In genomic region chr16:17209981-17210838, GRCm38 (mm10) we compare ENCODE assay signal across 8 mouse cellular contexts. TPM values are rescaled to one million over a fixed set of nuclear protein-coding genes. Genes with fewer than 3 reads are reported as not detected.
DNase-seq lines count a peak whose midpoint lies in the region; ATAC-seq and TF ChIP-seq lines count a peak whose summit lies in the region.

No protein-coding gene starts in this region.

- no peaks in the 10 kb centered on the region for H3K27me3 ChIP-seq in ES-Bruce4 (ENCODE audit: control insufficient read depth, insufficient read depth, low read length, poor library complexity, severe bottlenecking)
- peaks cover 50% of the 10 kb centered on the region for H3K27me3 ChIP-seq in lung, embryonic 15.5 days

- peak; percentile 86 for DNase-seq in cerebellum, adult 8-10 months
- peak; percentile 89 for DNase-seq in forelimb bud, embryonic 11.5 days (ENCODE audit: low read depth, low spot score)
- peak; percentile 85 for DNase-seq in layer of hippocampus, adult 9-10 months (ENCODE audit: low spot score)
- peak; percentile 83 to 85 for DNase-seq in thymus, adult 18-20 months

- H3K36me3 ChIP-seq in ES-Bruce4 (ENCODE audit: control insufficient read depth, insufficient read depth, low read length, poor library complexity, severe bottlenecking) = no peaks in the 10 kb centered on the region
- H3K36me3 ChIP-seq in lung, embryonic 15.5 days = no peaks in the 10 kb centered on the region

- peak overlapping the region; percentile 99 for H3K4me2 ChIP-seq in lung, embryonic 15.5 days

- peak overlapping the region; percentile 69 for H3K4me3 ChIP-seq in ES-Bruce4 (ENCODE audit: low read depth, low read length)
- peak overlapping the region; percentile 51 for H3K4me3 ChIP-seq in lung, embryonic 15.5 days
- peak overlapping the region; percentile 51 for H3K4me3 ChIP-seq in olfactory bulb, adult 2 months (ENCODE audit: insufficient read depth, low read depth, low read length)

- no peaks in the 10 kb centered on the region for H3K4me1 ChIP-seq in ES-Bruce4 (ENCODE audit: control insufficient read depth, insufficient read depth, low read length)
- H3K4me1 ChIP-seq in lung, embryonic 15.5 days = peaks cover 20% of the 10 kb centered on the region
- H3K4me1 ChIP-seq in olfactory bulb, adult 2 months (ENCODE audit: control insufficient read depth, insufficient read depth, low read length) = peaks cover 23% of the 10 kb centered on the region

- 7% methylated on average over 48 of the region's 48 CpGs for WGBS in lung, embryonic 15.5 days
- 10% methylated on average over 48 of the region's 48 CpGs for WGBS in olfactory bulb, adult 2 months

- no peak overlapping the region for H3K27ac ChIP-seq in ES-Bruce4 (ENCODE audit: insufficient read depth, low read length)
- H3K27ac ChIP-seq in lung, embryonic 15.5 days = peak overlapping the region; percentile 12; the same call in 1 of the 2 replicates
- H3K27ac ChIP-seq in olfactory bulb, adult 2 months (ENCODE audit: insufficient read depth, low read depth, low read length) = no peak overlapping the region

- peak; percentile 90 to 91 for ATAC-seq in hematopoietic stem cell, adult 5-6 weeks (replicated peaks in 1 of 2; ENCODE audit: insufficient read depth in 1 of 2, low FRiP score in 2 of 2, low TSS enrichment in 1 of 2, low read depth in 1 of 2, poor library complexity in 2 of 2, severe bottlenecking in 2 of 2)
- peak; percentile 60 for ATAC-seq in lung, embryonic 15.5 days (ENCODE audit: borderline replicate concordance, extremely low read depth, low FRiP score, low TSS enrichment)

- peak overlapping the region; percentile 68 for H3K9ac ChIP-seq in ES-Bruce4 (ENCODE audit: low read depth, poor library complexity, severe bottlenecking)
- H3K9ac ChIP-seq in lung, embryonic 15.5 days = peak overlapping the region; percentile 23; the same call in 1 of the 2 replicates

- no peak for TF ChIP-seq POLR2A in ES-Bruce4 (IDR thresholded peaks at IDR 0.05; ENCODE audit: insufficient read depth, low read length)
- TF ChIP-seq POLR2A in olfactory bulb, adult 2 months (IDR thresholded peaks at IDR 0.05; ENCODE audit: insufficient read depth, low read depth, low read length) = no peak

- H3K9me3 ChIP-seq in ES-Bruce4 (replicated peaks; ENCODE audit: control insufficient read depth, insufficient read depth, low read length, poor library complexity, severe bottlenecking) = no peaks in the 10 kb centered on the region
- no peaks in the 10 kb centered on the region for H3K9me3 ChIP-seq in lung, embryonic 15.5 days

- peak; percentile 93 for TF ChIP-seq CTCF in ES-Bruce4 (IDR thresholded peaks at IDR 0.05; ENCODE audit: low read depth, low read length)
- peak; percentile 75 for TF ChIP-seq CTCF in olfactory bulb, adult 2 months (IDR thresholded peaks at IDR 0.05; ENCODE audit: insufficient read depth, low read depth, low read length)

- peak; percentile 69 for TF ChIP-seq EP300 in ES-Bruce4 (IDR thresholded peaks at IDR 0.05; ENCODE audit: insufficient read depth, low read depth, low read length)

RNA-seq across cellular contexts. Expression of gene Rimbp3, which starts 1.8 kb away (rescaled TPM):
- 0.63 and 0.90 TPM in 2 replicates for polyA plus RNA-seq in ES-Bruce4 (2011; ENCODE audit: insufficient read depth, insufficient read length, low read depth, missing spikeins)
- 0.25 and 0.50 TPM in 2 replicates for total RNA-seq in hematopoietic stem cell, adult 5-6 weeks (2017)
- 0.21 and 0.24 TPM in 2 replicates for polyA plus RNA-seq in lung, embryonic 15.5 days (2015; fragmentation: Nextera tagmentation; extraction: Ambion mirVana)
- not detected in 2 replicates for polyA plus RNA-seq in olfactory bulb, adult 2 months (2012; ENCODE audit: insufficient read depth, insufficient read length, low replicate concordance, missing spikeins)

RNA-seq across cellular contexts. Expression of gene Ube2l3, which starts 7.8 kb away (rescaled TPM):
- polyA plus RNA-seq in ES-Bruce4 (2011; ENCODE audit: insufficient read depth, insufficient read length, low read depth, missing spikeins) = 203 and 207 TPM in 2 replicates
- 99.6 and 120 TPM in 2 replicates for total RNA-seq in hematopoietic stem cell, adult 5-6 weeks (2017)
- 345 and 355 TPM in 2 replicates for polyA plus RNA-seq in lung, embryonic 15.5 days (2015; fragmentation: Nextera tagmentation; extraction: Ambion mirVana)
- polyA plus RNA-seq in olfactory bulb, adult 2 months (2012; ENCODE audit: insufficient read depth, insufficient read length, low replicate concordance, missing spikeins) = not detected in 2 replicates

RNA-seq across cellular contexts. Expression of gene Hic2, which starts 23.2 kb away (rescaled TPM):
- polyA plus RNA-seq in ES-Bruce4 (2011; ENCODE audit: insufficient read depth, insufficient read length, low read depth, missing spikeins) = 40.9 and 43.5 TPM in 2 replicates
- total RNA-seq in hematopoietic stem cell, adult 5-6 weeks (2017) = 2.9 and 3.9 TPM in 2 replicates
- polyA plus RNA-seq in lung, embryonic 15.5 days (2015; fragmentation: Nextera tagmentation; extraction: Ambion mirVana) = 4.3 TPM in 2 replicates
- polyA plus RNA-seq in olfactory bulb, adult 2 months (2012; ENCODE audit: insufficient read depth, insufficient read length, low replicate concordance, missing spikeins) = not detected in 2 replicates

Comparison
In these comparisons a context has a peak if more than half of its experiments do, and no peak if none do; other contexts are left out.
1. RNA of gene Ube2l3, which starts 7.8 kb away (polyA plus RNA-seq): 345 to 355 TPM in lung, embryonic 15.5 days and 203 to 207 TPM in ES-Bruce4; not detected in olfactory bulb, adult 2 months; every median in the first group is over 10 times any median in the second.
2. Peak in every context shown above with its lines, with median percentiles within 50 percentile points of each other: H3K4me3 ChIP-seq and DNase-seq.